Mouse (Mus musculus): Measurements from ENCODE around the gene St6galnac3.

DNA sequence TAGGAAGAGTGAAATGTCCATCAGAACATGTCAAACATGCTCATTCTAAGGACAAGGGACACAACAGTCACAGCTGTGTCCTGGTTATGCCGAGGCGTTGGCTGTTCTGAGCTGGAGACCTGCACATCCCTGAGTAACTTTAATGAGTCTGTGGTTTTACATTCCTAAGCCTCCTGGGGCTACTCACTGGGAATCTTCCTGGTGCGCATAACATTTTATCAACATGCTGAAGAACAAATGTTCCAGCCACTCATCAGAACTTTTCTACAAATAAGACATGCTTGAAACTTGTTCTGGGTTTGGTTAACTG lies 370.0 kb downstream of the St6galnac3 start:
- TF ChIP-seq POLR2A (IDR thresholded peaks at IDR 0.05; ENCODE audit: borderline replicate concordance, extremely low read depth, low read depth, low read length) = no peak
- TF ChIP-seq CTCF (IDR thresholded peaks at IDR 0.05; ENCODE audit: insufficient read depth, low read length) = no peak

Measured in lung, adult 2 months (tissue).